Mouse (Mus musculus): ENCODE measurements around the gene Polrmt. TPM values are rescaled to one million over a fixed set of nuclear protein-coding genes. Genes with fewer than 3 reads are reported as not detected.

Polrmt gene
- polyA plus RNA-seq, 1 experiment from 2014 or later = 58.6 TPM

DNA sequence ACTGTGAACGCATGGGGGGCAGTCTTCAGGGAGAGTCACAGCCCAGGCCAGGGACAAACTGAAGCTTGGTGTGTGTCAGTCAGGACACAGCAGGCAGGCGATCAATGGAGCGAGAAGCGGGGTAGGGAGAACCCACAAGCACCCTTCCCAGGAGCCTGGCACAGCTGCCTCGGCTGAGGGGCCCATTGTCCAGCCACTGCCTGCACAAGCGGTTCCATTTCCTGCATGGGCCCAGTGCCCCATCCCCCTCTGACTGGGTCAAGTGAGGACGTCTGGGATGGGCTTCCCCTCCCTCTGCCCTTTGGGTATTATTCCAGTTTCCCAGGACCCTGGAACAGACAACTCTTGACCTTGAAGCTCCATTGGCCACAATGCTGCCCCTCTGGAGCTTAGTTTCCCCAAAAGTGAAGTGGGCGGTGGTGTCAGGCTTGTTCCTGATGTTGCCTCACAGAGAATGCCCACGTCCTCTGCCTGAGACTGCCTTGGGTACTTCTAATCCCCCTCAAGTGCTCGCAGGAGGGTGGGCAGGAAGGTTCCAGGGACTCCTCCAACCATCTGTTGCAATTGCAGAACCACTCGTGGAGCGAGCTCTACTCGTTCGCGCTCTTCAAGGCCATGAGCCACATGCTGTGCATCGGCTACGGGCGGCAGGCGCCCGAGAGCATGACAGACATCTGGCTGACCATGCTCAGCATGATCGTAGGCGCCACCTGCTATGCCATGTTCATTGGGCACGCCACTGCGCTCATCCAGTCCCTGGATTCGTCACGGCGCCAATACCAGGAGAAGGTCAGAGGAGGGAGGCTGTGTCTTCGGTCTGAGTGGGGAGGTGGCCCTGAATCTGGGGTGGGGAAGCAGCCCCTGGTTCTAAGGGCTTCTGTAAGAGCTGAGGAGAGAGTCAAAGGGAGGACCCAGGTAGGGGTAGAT lies 17.8 kb downstream of the Polrmt start:
- peaks cover 11% of the 10 kb centered on the region for H3K36me3 ChIP-seq
- H3K27me3 ChIP-seq (ENCODE audit: low read depth, poor library complexity, severe bottlenecking) = no peaks in the 10 kb centered on the region
- no peak overlapping the region for H3K27ac ChIP-seq
- no peak overlapping the region for H3K4me3 ChIP-seq
- no peaks in the 10 kb centered on the region for H3K9me3 ChIP-seq (replicated peaks)
- WGBS = 77% methylated on average over 28 of the region's 28 CpGs
- DNase-seq (ENCODE audit: low spot score) = no peak
- peaks cover 3% of the 10 kb centered on the region; the same call in 1 of the 2 replicates for H3K4me1 ChIP-seq

DNA sequence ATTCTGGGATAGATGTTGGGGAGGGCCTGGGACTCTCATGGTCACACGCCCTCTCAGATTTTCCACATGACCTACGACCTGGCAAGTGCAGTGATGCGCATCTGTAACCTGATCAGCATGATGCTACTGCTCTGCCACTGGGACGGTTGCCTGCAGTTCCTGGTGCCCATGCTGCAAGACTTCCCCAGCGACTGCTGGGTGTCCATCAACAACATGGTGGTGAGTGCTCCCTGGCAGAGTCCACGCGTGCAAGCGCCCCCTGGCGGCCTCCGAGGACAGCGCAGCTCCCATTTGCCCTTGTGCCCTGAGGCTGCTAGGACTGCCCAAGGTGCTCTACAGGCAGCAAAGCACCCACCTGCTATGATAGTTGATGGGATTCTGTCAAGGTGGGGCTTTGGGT lies 20.3 kb downstream of the Polrmt start:
- DNase-seq (ENCODE audit: low spot score) = peak; percentile 60
- Histone ChIP-seq H3K27ac (no peak overlapping the region), H3K27me3 (ENCODE audit: low read depth, poor library complexity, severe bottlenecking) (0 out of 2 replicates have a peak, but pooled peaks cover 1% of the 10 kb centered on the region), H3K4me3 (no peak overlapping the region), H3K36me3 (no peaks in the 10 kb centered on the region), H3K4me1 (peaks cover 3% of the 10 kb centered on the region; the same call in 1 of the 2 replicates), H3K9me3 (replicated peaks) (no peaks in the 10 kb centered on the region)
- WGBS = 36% methylated on average over 11 of the region's 11 CpGs

DNA sequence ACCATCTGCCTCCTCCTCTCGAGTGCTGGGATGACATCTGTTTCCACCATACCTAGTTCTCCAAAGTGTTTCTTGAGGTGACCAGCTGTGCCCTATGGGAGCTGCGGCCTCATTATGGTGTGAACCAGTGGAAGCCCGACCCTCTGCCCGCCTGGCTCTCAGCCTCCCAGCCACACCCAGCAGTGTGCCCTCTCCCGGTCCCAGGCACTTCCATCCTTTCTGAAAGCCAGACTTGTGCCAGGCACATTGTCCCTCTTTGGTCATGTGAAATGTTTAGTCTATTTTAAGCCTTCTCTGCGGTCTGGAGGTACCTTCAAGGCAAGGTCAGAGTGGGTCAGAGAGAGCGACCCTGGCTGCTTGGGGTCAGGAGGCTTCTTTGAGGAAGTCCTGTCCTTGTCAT lies 22.7 kb downstream of the Polrmt start:
- H3K9me3 ChIP-seq (replicated peaks) = no peaks in the 10 kb centered on the region
- DNase-seq (ENCODE audit: low spot score) = no peak
- H3K4me3 ChIP-seq = no peak overlapping the region
- no peak overlapping the region for H3K27ac ChIP-seq
- H3K4me1 ChIP-seq = peaks cover 3% of the 10 kb centered on the region; the same call in 1 of the 2 replicates
- WGBS = 84% methylated on average over 7 of the region's 7 CpGs
- H3K36me3 ChIP-seq = no peaks in the 10 kb centered on the region
- peaks cover 24% of the 10 kb centered on the region for H3K27me3 ChIP-seq (ENCODE audit: low read depth, poor library complexity, severe bottlenecking)

DNA sequence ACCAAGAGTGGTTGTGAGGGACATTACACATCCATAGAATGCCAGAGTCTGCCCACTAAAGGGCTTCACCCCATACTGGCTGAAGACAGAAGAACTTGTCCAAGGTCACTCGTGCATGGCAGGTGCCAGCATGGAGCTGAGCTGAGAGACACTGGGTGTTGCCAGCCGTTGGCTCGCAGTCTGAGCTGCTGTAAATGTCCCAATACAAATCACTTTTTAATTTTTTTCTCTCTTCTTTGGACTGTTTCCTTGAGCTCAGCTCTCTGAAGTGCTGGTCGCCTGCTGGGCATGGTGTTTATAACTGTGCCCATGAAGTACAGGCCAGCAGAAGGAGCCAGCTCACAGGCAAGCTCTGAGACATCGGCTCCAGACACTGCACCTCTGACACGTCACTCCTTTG lies 23.3 kb downstream of the Polrmt start:
- DNase-seq (ENCODE audit: low spot score) = no peak
- 81% methylated on average over 6 of the region's 6 CpGs for WGBS
- Histone ChIP-seq H3K36me3 (no peaks in the 10 kb centered on the region), H3K4me1 (peaks cover 3% of the 10 kb centered on the region; the same call in 1 of the 2 replicates), H3K27me3 (ENCODE audit: low read depth, poor library complexity, severe bottlenecking) (peaks cover 30% of the 10 kb centered on the region), H3K27ac (no peak overlapping the region), H3K9me3 (replicated peaks) (no peaks in the 10 kb centered on the region), H3K4me3 (no peak overlapping the region)

DNA sequence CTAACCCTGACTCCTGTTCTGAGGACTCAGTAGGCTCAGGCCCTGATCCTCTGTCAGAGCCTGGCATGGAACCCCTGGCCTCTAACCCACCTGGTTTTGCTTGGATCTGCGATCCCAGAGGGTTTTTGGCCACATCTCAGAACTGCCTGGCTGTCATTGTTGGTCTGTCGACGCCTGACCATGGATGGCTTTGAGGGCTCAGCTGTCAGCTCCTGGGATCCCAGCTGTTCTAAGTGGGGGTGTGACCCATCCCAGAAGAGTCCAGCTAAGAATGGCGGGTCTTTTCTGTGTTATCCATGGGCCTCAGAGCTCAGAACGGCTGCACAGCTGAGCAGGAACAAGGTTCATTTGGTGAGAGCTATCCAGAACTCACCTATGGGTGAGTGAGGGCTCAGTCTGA lies 25.3 kb downstream of the Polrmt start:
- no peaks in the 10 kb centered on the region for H3K36me3 ChIP-seq
- H3K4me3 ChIP-seq = no peak overlapping the region
- no peaks in the 10 kb centered on the region for H3K9me3 ChIP-seq (replicated peaks)
- DNase-seq (ENCODE audit: low spot score) = no peak
- no peak overlapping the region for H3K27ac ChIP-seq
- peaks cover 19% of the 10 kb centered on the region for H3K4me1 ChIP-seq
- H3K27me3 ChIP-seq (ENCODE audit: low read depth, poor library complexity, severe bottlenecking) = peaks cover 50% of the 10 kb centered on the region
- 74% methylated on average over 5 of the region's 5 CpGs for WGBS

DNA sequence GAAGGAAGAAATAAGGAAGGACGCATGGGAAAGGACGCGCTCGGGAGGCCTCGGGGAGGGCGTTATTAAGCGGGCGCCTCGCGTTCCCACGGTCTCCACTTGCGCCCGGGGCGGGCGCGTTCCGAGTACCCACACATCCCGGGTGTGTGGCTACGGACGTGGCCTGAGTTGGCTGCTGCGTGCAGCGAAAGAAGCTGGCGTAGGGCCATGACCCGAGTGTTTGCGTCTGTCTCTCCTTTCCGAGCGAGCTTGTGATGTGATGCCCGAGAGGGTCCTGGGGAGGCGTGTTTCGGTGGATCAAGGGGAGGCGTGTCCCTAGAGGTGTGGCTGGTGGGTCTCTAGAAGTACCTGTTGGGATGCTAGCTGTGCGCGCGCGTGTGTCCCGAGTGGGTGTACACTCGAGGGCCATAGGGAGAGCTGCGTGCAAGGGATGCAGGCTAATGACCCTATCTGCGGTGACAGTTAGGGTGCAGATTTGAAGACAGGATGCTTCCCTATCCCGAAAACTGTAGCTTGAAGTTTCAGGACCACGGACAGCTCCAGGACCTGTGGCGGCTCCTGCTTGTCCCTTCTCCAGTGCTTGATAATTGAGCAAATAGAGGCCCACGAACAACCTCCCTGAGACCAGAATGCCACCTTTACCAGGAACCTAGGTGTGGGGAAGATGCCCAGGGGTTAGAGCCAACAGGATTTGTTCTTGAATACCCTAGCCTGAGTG lies 28.6 kb downstream of the Polrmt start:
- Histone ChIP-seq H3K27ac (no peak overlapping the region), H3K9me3 (replicated peaks) (no peaks in the 10 kb centered on the region), H3K4me3 (peak overlapping the region; percentile 61), H3K4me1 (peaks cover 19% of the 10 kb centered on the region), H3K36me3 (peaks cover 2% of the 10 kb centered on the region; the same call in 1 of the 2 replicates), H3K27me3 (ENCODE audit: low read depth, poor library complexity, severe bottlenecking) (peaks cover 80% of the 10 kb centered on the region)
- 6% methylated on average over 43 of the region's 43 CpGs for WGBS
- peak; percentile 90 for DNase-seq (ENCODE audit: low spot score)

DNA sequence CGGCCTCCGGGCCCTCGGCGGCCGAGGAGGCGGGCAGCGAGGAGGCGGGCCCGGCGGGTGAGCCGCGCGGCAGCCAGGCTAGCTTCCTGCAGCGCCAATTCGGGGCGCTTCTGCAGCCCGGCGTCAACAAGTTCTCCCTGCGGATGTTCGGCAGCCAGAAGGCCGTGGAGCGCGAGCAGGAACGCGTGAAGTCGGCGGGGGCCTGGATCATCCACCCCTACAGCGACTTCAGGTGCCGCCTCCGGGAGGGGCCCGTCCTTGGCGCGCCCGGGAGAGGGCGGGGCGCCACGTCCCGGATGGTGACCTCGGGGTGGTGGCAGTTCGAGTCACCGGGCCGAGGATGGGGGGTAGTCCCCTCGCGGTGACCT lies 29.4 kb downstream of the Polrmt start:
- peaks cover 10% of the 10 kb centered on the region for H3K36me3 ChIP-seq
- no peak overlapping the region for H3K27ac ChIP-seq
- peaks cover 19% of the 10 kb centered on the region for H3K4me1 ChIP-seq
- H3K9me3 ChIP-seq (replicated peaks) = no peaks in the 10 kb centered on the region
- peak overlapping the region; percentile 61 for H3K4me3 ChIP-seq
- peaks cover 80% of the 10 kb centered on the region for H3K27me3 ChIP-seq (ENCODE audit: low read depth, poor library complexity, severe bottlenecking)
- under 1% methylated on average over 44 of the region's 44 CpGs for WGBS
- DNase-seq (ENCODE audit: low spot score) = no peak

DNA sequence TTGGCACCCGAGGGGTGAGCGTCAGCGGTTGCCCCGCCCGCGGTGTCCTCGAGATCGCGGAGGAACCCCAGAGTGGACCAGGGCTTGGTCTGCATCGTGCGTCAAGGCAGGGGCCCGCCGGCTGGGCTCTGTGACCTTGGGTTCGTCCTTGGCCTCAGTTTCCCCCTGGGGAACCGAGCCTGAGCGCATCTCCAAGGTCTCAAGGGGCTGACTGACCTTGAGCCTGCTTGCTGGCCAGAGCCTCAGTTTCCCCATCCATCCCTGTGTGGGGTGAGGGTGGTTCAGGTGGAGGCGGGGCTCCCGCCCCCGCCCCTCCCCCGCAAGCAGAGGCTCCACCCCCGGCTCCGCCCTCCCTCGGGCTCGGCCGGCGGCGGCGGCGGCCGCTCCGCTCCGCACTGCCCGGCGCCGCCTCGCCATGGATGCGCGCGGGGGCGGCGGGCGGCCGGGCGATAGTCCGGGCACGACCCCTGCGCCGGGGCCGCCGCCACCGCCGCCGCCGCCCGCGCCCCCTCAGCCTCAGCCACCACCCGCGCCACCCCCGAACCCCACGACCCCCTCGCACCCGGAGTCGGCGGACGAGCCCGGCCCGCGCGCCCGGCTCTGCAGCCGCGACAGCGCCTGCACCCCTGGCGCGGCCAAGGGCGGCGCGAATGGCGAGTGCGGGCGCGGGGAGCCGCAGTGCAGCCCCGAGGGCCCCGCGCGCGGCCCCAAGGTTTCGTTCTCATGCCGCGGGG lies 30.0 kb downstream of the Polrmt start, which contains the start of gene Hcn2:
Gene Hcn2 (plus strand): TSS at position 381 of the 734 bp plus-strand sequence.
- DNase-seq (ENCODE audit: low spot score) = no peak
- Histone ChIP-seq H3K9me3 (replicated peaks) (no peaks in the 10 kb centered on the region), H3K4me3 (peak within 1 kb of the TSS; percentile 61), H3K27ac (no peak within 1 kb of the TSS), H3K27me3 (ENCODE audit: low read depth, poor library complexity, severe bottlenecking) (peaks cover 80% of the 10 kb centered on the region), H3K4me1 (peaks cover 19% of the 10 kb centered on the region), H3K36me3 (peaks cover 16% of the 10 kb centered on the region)
- 5% methylated on average over 79 of the region's 91 CpGs for WGBS

DNA sequence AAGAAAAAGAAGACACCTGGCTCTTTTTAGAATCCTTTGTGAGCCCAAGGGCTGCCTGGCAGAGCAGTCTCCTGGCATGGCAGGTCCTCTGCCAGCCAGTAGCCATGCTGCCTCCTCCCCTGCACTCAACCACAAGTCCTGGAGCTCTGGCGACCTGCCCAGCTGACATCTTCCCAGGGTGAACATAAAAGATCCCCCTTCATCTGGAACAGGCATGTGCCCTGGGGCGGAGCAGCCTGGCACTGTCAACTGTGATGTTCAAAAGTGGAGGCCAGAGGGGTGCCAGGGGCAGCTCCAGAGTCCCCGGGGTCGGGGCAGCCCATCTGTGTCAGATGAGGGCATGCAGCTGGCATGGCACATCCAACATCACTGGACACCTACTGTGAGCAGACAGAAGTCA lies 31.4 kb downstream of the Polrmt start:
- H3K4me1 ChIP-seq = peaks cover 19% of the 10 kb centered on the region
- H3K27ac ChIP-seq = no peak overlapping the region
- H3K36me3 ChIP-seq = peaks cover 30% of the 10 kb centered on the region
- no peaks in the 10 kb centered on the region for H3K9me3 ChIP-seq (replicated peaks)
- 74% methylated on average over 4 of the region's 4 CpGs for WGBS
- no peak overlapping the region for H3K4me3 ChIP-seq
- no peak for DNase-seq (ENCODE audit: low spot score)
- peaks cover 69% of the 10 kb centered on the region for H3K27me3 ChIP-seq (ENCODE audit: low read depth, poor library complexity, severe bottlenecking)

DNA sequence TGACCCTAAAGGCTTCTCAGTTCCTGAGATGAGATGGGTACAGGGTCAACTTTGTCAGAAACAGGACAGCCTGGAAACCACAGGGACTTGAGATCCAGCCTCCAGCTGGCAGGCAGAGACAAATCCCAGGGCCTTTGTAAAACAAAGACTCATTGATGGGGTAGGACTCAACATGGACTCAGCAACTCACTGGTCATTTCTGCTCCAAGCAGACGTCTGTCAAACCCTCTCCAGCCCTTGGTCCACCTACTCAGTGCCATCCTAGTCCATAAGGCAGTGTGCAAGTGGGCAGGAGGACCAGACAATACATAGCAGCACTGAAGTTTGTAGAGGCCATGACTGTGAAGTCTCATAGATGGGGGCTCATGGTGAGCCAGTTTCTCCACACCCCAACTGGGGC lies 33.2 kb downstream of the Polrmt start:
- WGBS = 35% methylated on average over 1 of the region's 1 CpGs
- no peaks in the 10 kb centered on the region for H3K9me3 ChIP-seq (replicated peaks)
- no peak for DNase-seq (ENCODE audit: low spot score)

DNA sequence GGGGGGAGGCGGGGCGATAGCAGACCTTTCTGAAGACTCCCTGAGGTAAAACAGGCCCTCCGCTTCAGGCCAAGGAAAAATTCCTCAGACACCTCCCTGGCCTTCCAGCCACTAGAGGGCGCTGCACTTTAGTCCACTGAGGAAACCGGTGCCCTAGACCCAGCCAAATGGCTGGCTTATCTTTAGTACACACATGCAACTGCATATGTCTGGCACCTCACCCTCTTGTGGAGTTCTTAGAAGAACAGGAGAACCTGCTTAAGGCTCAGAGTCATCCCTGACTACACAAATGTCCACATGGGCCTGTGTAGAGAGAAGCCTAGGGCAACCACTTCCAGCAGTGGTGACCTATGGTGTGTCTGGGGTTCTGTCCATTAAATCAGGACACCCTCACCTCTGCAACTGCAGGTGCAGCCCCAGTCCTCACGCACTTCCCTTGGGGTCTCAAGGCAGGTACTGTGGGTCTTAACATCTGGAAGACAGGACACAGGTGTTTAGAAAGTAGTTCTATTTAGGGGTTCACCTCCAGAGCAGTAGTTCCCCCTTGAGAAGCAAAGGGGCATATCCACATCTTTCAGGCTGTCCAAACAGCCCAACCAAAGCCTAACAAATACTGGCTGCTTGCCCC lies 33.8 kb downstream of the Polrmt start:
- Histone ChIP-seq H3K27ac (no peak overlapping the region), H3K9me3 (replicated peaks) (no peaks in the 10 kb centered on the region), H3K4me1 (peaks cover 21% of the 10 kb centered on the region), H3K27me3 (ENCODE audit: low read depth, poor library complexity, severe bottlenecking) (peaks cover 45% of the 10 kb centered on the region), H3K4me3 (no peak overlapping the region), H3K36me3 (peaks cover 54% of the 10 kb centered on the region)
- peak; percentile 86 for DNase-seq (ENCODE audit: low spot score)
- 8% methylated on average over 6 of the region's 6 CpGs for whole genome bisulfite sequencing

More for the DNA sequence above, 33.2 kb downstream of the Polrmt start:
- Histone ChIP-seq H3K27me3 (ENCODE audit: low read depth, poor library complexity, severe bottlenecking) (peaks cover 50% of the 10 kb centered on the region), H3K27ac (no peak overlapping the region), H3K36me3 (peaks cover 48% of the 10 kb centered on the region), H3K4me1 (peaks cover 19% of the 10 kb centered on the region), H3K4me3 (no peak overlapping the region)

DNA sequence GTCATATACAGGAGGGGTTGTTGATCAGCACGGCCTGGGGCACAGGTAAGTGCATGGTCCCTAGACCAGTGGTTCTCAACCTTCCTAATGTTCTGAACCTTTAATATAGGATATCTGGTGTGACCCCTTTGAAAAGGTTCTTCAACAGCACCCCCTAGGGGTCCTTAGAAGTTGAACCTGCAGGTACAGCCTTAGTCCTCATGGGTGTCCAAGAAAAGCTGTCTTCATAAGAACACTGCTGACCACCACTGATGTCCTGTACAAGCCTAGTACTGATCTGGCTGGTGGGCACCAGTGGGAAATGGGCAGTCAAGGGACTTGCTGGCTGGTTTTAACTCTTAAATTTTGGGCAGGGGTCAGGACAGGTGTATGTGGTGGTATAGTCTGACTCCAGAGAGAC lies 34.4 kb downstream of the Polrmt start:
- H3K27me3 ChIP-seq (ENCODE audit: low read depth, poor library complexity, severe bottlenecking) = peaks cover 39% of the 10 kb centered on the region
- no peak overlapping the region for H3K27ac ChIP-seq
- DNase-seq (ENCODE audit: low spot score) = no peak
- H3K4me1 ChIP-seq = peaks cover 21% of the 10 kb centered on the region
- H3K36me3 ChIP-seq = peaks cover 60% of the 10 kb centered on the region
- H3K9me3 ChIP-seq (replicated peaks) = no peaks in the 10 kb centered on the region
- H3K4me3 ChIP-seq = no peak overlapping the region
- WGBS = 96% methylated on average over 1 of the region's 1 CpGs
